Mouse (Mus musculus): ENCODE results near the gene Amdhd1. TPM values are rescaled to one million over a fixed set of nuclear protein-coding genes. Genes with fewer than 3 reads are reported as not detected.

Gene Amdhd1
- polyA plus RNA-seq, 1 experiment from 2014 or later: not detected

Other genes starting within 250 kb of the Amdhd1 start
- gene Elk3, start 228.9 kb downstream of the Amdhd1 start, polyA plus RNA-seq (2014; fragmentation: Nextera tagmentation; extraction: Ambion mirVana): 5.7 and 10.8 TPM in 2 replicates
- gene Lta4h, start 86.6 kb downstream of the Amdhd1 start, polyA plus RNA-seq (2014; fragmentation: Nextera tagmentation; extraction: Ambion mirVana): 70.6 and 87.2 TPM in 2 replicates
- gene Hal, start 51.3 kb downstream of the Amdhd1 start, polyA plus RNA-seq (2014; fragmentation: Nextera tagmentation; extraction: Ambion mirVana): 0.05 TPM in 1 of 2 replicates, not detected in the other
- 0.29 and 0.54 TPM in 2 replicates for gene Ccdc38, start 599 bp upstream of the Amdhd1 start, polyA plus RNA-seq (2014; fragmentation: Nextera tagmentation; extraction: Ambion mirVana)
- 60.5 and 69.8 TPM in 2 replicates for gene Snrpf, start 49.7 kb upstream of the Amdhd1 start, polyA plus RNA-seq (2014; fragmentation: Nextera tagmentation; extraction: Ambion mirVana)
- gene Ntn4, start 100.6 kb upstream of the Amdhd1 start, polyA plus RNA-seq (2014; fragmentation: Nextera tagmentation; extraction: Ambion mirVana): 0.53 and 1.7 TPM in 2 replicates

All from neural tube, embryonic 14.5 days (tissue).